Mouse (Mus musculus) thymus, adult 2 months (tissue): Measurements from ENCODE around the gene Pih1d1. TPM values are rescaled to one million over a fixed set of nuclear protein-coding genes. Genes with fewer than 3 reads are reported as not detected.

Experiments used
- DNase-seq: peaks from one replicate; pipeline ENCODE4 v3.0.0; 2021
- H3K27ac ChIP-seq: fragments of 200-500 bp; 2 replicates; pipeline ENCODE4 v1.5.1; 2012; ENCODE audit warnings: low read length, control low read depth; ENCODE audit not compliant: control insufficient read depth, insufficient read depth
- H3K27me3 ChIP-seq: fragments of 200-500 bp; 2 replicates; pipeline ENCODE4 v1.6.1; 2012; ENCODE audit warnings: mild to moderate bottlenecking, low read length, moderate library complexity, mixed read lengths; ENCODE audit not compliant: control insufficient read depth, insufficient read depth
- H3K36me3 ChIP-seq: fragments of 200-500 bp; 2 replicates; pipeline ENCODE4 v1.6.1; 2012; ENCODE audit warnings: mild to moderate bottlenecking, low read length, moderate library complexity; ENCODE audit not compliant: control insufficient read depth, insufficient read depth
- H3K4me1 ChIP-seq: fragments of 200-500 bp; replicated peaks from 2 replicates; pipeline ENCODE4 v1.6.1; 2012; ENCODE audit warnings: low read length; ENCODE audit not compliant: control insufficient read depth, insufficient read depth
- H3K4me3 ChIP-seq: fragments of 200-500 bp; 2 replicates; pipeline ENCODE4 v1.5.1; 2012; ENCODE audit warnings: mild to moderate bottlenecking, low read length, control low read depth, moderate library complexity; ENCODE audit not compliant: control insufficient read depth, insufficient read depth
- CTCF ChIP-seq: fragments of 200-500 bp; IDR thresholded peaks from 2 replicates; pipeline ENCODE4 v1.5.1; 2012; ENCODE audit warnings: mild to moderate bottlenecking, control low read depth, low read length, moderate library complexity, borderline replicate concordance; ENCODE audit not compliant: control insufficient read depth, poor library complexity, insufficient read depth; ENCODE audit errors: extremely low read depth
- POLR2A ChIP-seq: fragments of 200-500 bp; IDR thresholded peaks from 2 replicates; pipeline ENCODE4 v1.6.1; 2012; ENCODE audit warnings: mild to moderate bottlenecking, low read length, control low read depth, moderate library complexity; ENCODE audit not compliant: control insufficient read depth, poor library complexity, insufficient read depth; ENCODE audit errors: extremely low read depth
- WGBS: fragments of 180-500 bp; shearing (Covaris S2); methylation state at CpG from one replicate; pipeline ENCODE4 v1.1.7; 2018; 5-methylcytosine and 5-hydroxymethylcytosine counted together
- polyA plus RNA-seq: library from polyadenylated mRNA; depleted of rRNA; stranded (reverse); fragments of >200 nt; gene quantifications from 2 replicates; pipeline ENCODE4 v1.2.3, GENCODE M21; 2012

The Pih1d1 gene
- polyA plus RNA-seq, 1 experiment = 78.7 TPM

GRCm38 (mm10) chr7:45137171-45138006 is 16.7 kb upstream of the Pih1d1 start:
- Histone ChIP-seq H3K27me3 (no peaks in the 10 kb centered on the region), H3K27ac (peak overlapping the region; percentile 11; the same call in 1 of the 2 replicates), H3K4me1 (peaks cover 62% of the 10 kb centered on the region), H3K4me3 (no peak overlapping the region), H3K36me3 (no peaks in the 10 kb centered on the region)
- peak; percentile 46 for DNase-seq
- 14% methylated on average over 12 of the region's 12 CpGs for WGBS
- no peak for TF ChIP-seq POLR2A
- TF ChIP-seq CTCF = no peak

DNA sequence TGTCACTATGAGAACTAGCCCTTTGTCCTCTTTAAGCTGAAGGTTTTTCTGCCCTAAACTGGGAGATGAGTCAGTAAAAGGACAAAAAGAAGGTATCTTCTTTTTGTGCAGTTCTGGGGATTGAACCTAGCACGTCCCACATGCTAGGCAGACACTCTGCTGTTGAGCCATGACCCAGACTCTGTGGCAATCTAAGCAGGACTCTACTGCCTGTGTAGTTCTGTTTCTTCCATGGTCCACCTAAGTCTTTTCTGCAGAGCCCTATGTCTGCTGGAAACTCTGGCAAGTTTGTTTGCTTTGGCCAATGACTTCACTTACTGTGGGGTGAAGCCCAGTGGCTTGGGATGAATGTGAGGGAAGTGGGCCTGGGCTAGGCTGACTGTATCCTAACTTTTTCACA is 15.7 kb upstream of the Pih1d1 start:
- no peak for DNase-seq
- WGBS = 100% methylated on average over 1 of the region's 1 CpGs
- H3K27ac ChIP-seq = no peak overlapping the region
- no peaks in the 10 kb centered on the region for H3K36me3 ChIP-seq
- H3K27me3 ChIP-seq = no peaks in the 10 kb centered on the region
- H3K4me1 ChIP-seq = peaks cover 69% of the 10 kb centered on the region
- TF ChIP-seq CTCF (no peak), POLR2A (no peak)
- no peak overlapping the region for H3K4me3 ChIP-seq

DNA sequence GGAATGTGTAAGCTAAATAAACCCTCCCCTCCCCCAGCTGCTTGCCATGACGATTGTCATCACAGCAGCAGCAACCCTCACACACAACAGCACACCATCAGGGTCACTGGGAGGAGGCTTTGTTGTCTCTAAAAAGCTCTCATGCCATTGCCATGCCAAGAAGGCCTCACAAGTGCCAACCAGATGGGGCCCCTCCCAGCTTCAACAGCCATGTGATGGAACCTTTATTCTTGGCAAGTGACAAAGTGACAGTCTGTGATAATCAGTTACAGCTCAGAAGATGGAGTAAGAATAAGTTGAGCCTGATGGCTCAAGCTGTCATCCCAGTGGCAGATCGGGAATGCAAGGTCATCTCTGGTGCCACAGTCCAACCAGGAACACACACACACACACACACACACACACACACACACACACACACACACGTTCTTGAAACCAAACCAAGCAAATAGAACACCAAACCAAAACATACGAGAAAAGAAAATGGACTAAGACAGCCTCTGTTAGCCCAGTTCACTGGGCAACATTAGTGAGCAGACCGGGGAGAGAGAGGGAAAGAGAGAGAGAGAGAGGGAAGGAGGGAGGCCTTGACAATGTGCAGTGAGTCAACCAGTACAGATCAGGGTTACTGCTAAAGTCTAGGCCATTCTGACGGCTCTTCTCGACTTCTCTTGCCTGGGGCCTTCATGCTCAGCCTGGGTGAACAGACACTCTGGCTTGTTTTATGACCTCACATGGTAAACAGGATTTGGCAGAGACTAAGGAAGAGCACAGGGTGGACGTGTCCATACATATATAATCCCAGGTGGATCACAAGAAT is 14.0 kb upstream of the Pih1d1 start:
- Histone ChIP-seq H3K4me3 (no peak overlapping the region), H3K36me3 (no peaks in the 10 kb centered on the region), H3K27ac (no peak overlapping the region), H3K27me3 (no peaks in the 10 kb centered on the region), H3K4me1 (peaks cover 58% of the 10 kb centered on the region)
- WGBS = 92% methylated on average over 8 of the region's 8 CpGs
- DNase-seq = no peak
- TF ChIP-seq CTCF (no peak), POLR2A (no peak)

GRCm38 (mm10) chr7:45141319-45141718 is 12.8 kb upstream of the Pih1d1 start:
- WGBS = 5% methylated on average over 3 of the region's 3 CpGs
- peak; percentile 53 for DNase-seq
- TF ChIP-seq CTCF (no peak), POLR2A (no peak)

DNA sequence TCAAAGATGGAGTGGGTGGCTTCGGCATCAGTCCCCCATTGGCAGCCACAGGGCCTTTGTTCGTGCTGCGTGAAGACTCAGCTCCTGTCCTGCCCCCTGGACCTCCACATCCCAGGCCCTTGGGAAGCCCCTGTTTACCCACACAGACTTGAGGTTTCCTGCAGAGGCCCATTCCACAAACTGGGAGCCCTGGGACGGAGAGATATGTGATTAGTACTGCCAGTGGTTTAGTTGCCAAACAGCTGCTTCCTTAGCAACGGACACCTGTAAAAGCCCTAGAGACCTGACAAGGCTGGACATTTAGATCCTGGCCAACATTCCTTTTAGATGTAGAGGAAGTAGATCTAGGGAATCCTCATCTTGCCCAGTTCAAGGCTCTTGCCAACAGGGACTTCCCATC is 12.2 kb upstream of the Pih1d1 start:
- Histone ChIP-seq H3K4me3 (no peak overlapping the region), H3K27me3 (no peaks in the 10 kb centered on the region), H3K27ac (peak overlapping the region; percentile 65; the same call in 1 of the 2 replicates), H3K36me3 (no peaks in the 10 kb centered on the region), H3K4me1 (peaks cover 45% of the 10 kb centered on the region)
- TF ChIP-seq POLR2A = no peak
- TF ChIP-seq CTCF = no peak
- WGBS = 65% methylated on average over 5 of the region's 5 CpGs
- no peak for DNase-seq

More at GRCm38 (mm10) chr7:45141319-45141718, 12.8 kb upstream of the Pih1d1 start:
- Histone ChIP-seq H3K4me1 (peaks cover 50% of the 10 kb centered on the region), H3K27ac (peak overlapping the region; percentile 65), H3K4me3 (no peak overlapping the region), H3K27me3 (no peaks in the 10 kb centered on the region), H3K36me3 (no peaks in the 10 kb centered on the region)

DNA sequence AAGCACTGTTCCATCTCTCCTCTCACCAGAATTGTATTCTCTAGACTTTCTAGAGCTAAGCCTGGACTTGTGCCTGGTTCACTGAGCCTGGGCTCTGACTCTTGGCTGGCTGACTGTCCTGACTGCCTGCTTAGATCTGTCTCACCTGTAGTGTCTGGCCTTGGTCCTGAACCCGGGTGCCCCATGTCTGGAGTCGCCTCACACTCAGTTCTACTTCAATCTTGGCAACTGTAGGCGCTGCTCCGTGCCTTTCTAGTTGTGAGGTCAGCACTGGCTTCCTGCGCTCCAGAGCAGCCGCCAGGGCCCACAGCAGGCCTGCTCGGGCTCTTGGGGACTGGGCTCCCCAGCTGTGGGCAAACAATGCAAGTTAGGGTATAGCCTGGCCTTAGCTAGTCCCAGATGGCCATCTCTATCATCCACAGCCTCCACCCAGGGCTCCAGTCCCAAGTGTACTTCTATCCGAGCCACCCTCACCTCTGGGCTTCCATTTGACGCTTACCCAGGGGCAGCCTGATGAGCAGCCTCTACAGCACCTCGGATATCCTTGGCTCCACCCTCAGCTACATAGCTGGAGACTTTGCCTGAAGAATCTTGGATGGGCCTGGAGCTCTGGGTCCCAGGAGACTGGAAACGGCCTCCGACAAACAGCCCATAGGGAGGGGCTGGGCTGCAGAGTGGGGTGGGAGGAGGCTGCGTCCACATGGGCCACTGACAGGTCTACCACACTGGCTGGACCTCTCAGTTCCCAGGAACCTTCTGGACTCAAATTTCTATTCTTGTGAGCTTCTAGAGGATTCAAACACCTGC is 9.5 kb upstream of the Pih1d1 start:
- no peak for TF ChIP-seq POLR2A
- TF ChIP-seq CTCF = no peak
- Histone ChIP-seq H3K4me3 (no peak overlapping the region), H3K36me3 (no peaks in the 10 kb centered on the region), H3K27me3 (no peaks in the 10 kb centered on the region), H3K27ac (no peak overlapping the region), H3K4me1 (peaks cover 31% of the 10 kb centered on the region)
- WGBS = 97% methylated on average over 13 of the region's 13 CpGs
- no peak for DNase-seq
